ENCODE assay signal across 23 mouse cellular contexts in the genomic region with DNA sequence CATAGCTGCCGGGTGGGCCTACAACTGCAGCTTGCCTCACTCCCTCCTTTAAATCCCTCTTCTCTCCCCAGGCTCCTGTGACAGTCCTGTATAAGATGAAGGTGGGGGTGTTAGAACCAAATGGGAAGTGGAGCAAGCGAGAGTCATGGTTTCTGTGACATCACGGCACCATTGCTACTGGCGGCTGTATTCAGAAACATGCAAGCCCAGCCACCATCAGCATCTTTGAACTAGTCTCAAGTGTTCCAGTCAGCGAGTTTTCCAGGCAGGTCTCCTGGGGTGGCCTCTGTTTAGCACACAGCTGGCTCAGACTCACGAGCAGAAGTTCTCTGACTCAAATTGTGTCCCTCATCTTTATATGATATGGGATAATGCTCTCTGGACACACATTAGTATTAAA.
DNase-seq lines count a peak whose midpoint lies in the region; ATAC-seq and TF ChIP-seq lines count a peak whose summit lies in the region.
"Had no signal": no experiment of that assay in that cellular context is flagged by ENCODE, and none has a peak within 500 bp of the region (broad histone marks: within the 10 kb centered on the region; RNA-seq: fewer than 3 reads in every experiment).

No protein-coding gene starts in this region.

- WGBS in heart, adult 2 months: 54% methylated on average over 6 of the region's 6 CpGs
- 46% methylated on average over 6 of the region's 6 CpGs for WGBS in limb, embryonic 14.5 days
- 69% methylated on average over 6 of the region's 6 CpGs for WGBS in limb, embryonic 10.5 days

- H3K79me2 ChIP-seq in heart, adult 2 months (replicated peaks; ENCODE audit: control insufficient read depth, insufficient read depth, low read length): no peaks in the 10 kb centered on the region

- H3K27me3 ChIP-seq in heart, adult 2 months (ENCODE audit: control insufficient read depth, insufficient read depth, low read length): no peaks in the 10 kb centered on the region
- no peaks in the 10 kb centered on the region for H3K27me3 ChIP-seq in limb, embryonic 14.5 days (ENCODE audit: control insufficient read depth, insufficient read depth, low read length)
- no peaks in the 10 kb centered on the region for H3K27me3 ChIP-seq in limb, embryonic 10.5 days (ENCODE audit: low read depth, poor library complexity, severe bottlenecking)
- H3K27me3 ChIP-seq: embryonic facial prominence, embryonic 12.5 days; forebrain, embryonic 13.5 days; forebrain, embryonic 15.5 days; Patski had no signal

- H3K4me1 ChIP-seq in heart, adult 2 months (ENCODE audit: control insufficient read depth, insufficient read depth, low read length): no peaks in the 10 kb centered on the region
- H3K4me1 ChIP-seq in limb, embryonic 14.5 days (ENCODE audit: control insufficient read depth, insufficient read depth, low read length): 0 out of 2 replicates have a peak, but pooled peaks cover 7% of the 10 kb centered on the region
- no peaks in the 10 kb centered on the region for H3K4me1 ChIP-seq in limb, embryonic 10.5 days
- H3K4me1 ChIP-seq: embryonic facial prominence, embryonic 10.5 days; embryonic facial prominence, embryonic 12.5 days; forebrain, embryonic 13.5 days; forebrain, embryonic 15.5 days had no signal

- H3K27ac ChIP-seq in heart, adult 2 months: no peak overlapping the region
- H3K27ac ChIP-seq in limb, embryonic 14.5 days (replicated peaks; ENCODE audit: low read depth, low read length): no peak overlapping the region
- H3K27ac ChIP-seq in limb, embryonic 10.5 days: no peak overlapping the region
- H3K27ac ChIP-seq: embryonic facial prominence, embryonic 10.5 days; embryonic facial prominence, embryonic 12.5 days; forebrain, embryonic 13.5 days; forebrain, embryonic 15.5 days had no signal

- no peak for TF ChIP-seq POLR2A in heart, adult 2 months (IDR thresholded peaks at IDR 0.05; ENCODE audit: insufficient read depth, low read depth, low read length)
- TF ChIP-seq POLR2A in limb, embryonic 14.5 days (IDR thresholded peaks at IDR 0.05; ENCODE audit: borderline replicate concordance, extremely low read depth, insufficient read depth, insufficient read length): no peak

- no peaks in the 10 kb centered on the region for H3K9me3 ChIP-seq in limb, embryonic 14.5 days (ENCODE audit: control insufficient read depth, low read length)
- no peaks in the 10 kb centered on the region for H3K9me3 ChIP-seq in limb, embryonic 10.5 days (replicated peaks)
- H3K9me3 ChIP-seq: embryonic facial prominence, embryonic 10.5 days; embryonic facial prominence, embryonic 12.5 days; forebrain, embryonic 13.5 days; forebrain, embryonic 15.5 days had no signal

- no peak overlapping the region for H3K4me3 ChIP-seq in heart, adult 2 months
- no peak overlapping the region for H3K4me3 ChIP-seq in limb, embryonic 14.5 days (replicated peaks; ENCODE audit: low read length)
- no peak overlapping the region for H3K4me3 ChIP-seq in limb, embryonic 10.5 days
- H3K4me3 ChIP-seq: embryonic facial prominence, embryonic 10.5 days; embryonic facial prominence, embryonic 12.5 days; forebrain, embryonic 13.5 days; forebrain, embryonic 15.5 days had no signal

- no peak for TF ChIP-seq CTCF in heart, adult 2 months (IDR thresholded peaks at IDR 0.05)

- no peaks in the 10 kb centered on the region for H3K36me3 ChIP-seq in heart, adult 2 months (ENCODE audit: control insufficient read depth, insufficient read depth, low read length)
- H3K36me3 ChIP-seq in limb, embryonic 14.5 days (ENCODE audit: control insufficient read depth, insufficient read depth, low read length): no peaks in the 10 kb centered on the region
- no peaks in the 10 kb centered on the region for H3K36me3 ChIP-seq in limb, embryonic 10.5 days
- H3K36me3 ChIP-seq: embryonic facial prominence, embryonic 10.5 days; embryonic facial prominence, embryonic 12.5 days; forebrain, embryonic 15.5 days; G1E had no signal

- intact Hi-C loops in heart, adult 2 months (cut with DNase I): no loop called here

- no peak overlapping the region for H3K4me2 ChIP-seq in limb, embryonic 14.5 days (replicated peaks; ENCODE audit: low read depth, low read length, severe bottlenecking)
- H3K4me2 ChIP-seq: embryonic facial prominence, embryonic 12.5 days; forebrain, embryonic 13.5 days; forebrain, embryonic 15.5 days had no signal

- peak; percentile 13 for DNase-seq in gastrocnemius, adult 18-20 months (ENCODE audit: low spot score)
- DNase-seq in gastrocnemius, postnatal 25 days: no peak
- DNase-seq in heart, adult 11 months: peak; percentile 68
- DNase-seq in heart, adult 2 months: no peak
- DNase-seq in limb, embryonic 14.5 days (ENCODE audit: low spot score): peak; percentile 25
- DNase-seq in limb, embryonic 10.5 days (ENCODE audit: low spot score): no peak
- peak; percentile 21 for DNase-seq in skeletal muscle tissue, adult 2 months (ENCODE audit: low read depth, low spot score)
- DNase-seq in urinary bladder, postnatal 14 days (ENCODE audit: low spot score): no peak
- DNase-seq: adrenal gland, adult 8-10 months; adrenal gland, postnatal 14 days; adrenal gland, postnatal 36 days; cerebellum, adult 11-12 months; cerebellum, adult 2 months; cerebellum, adult 9-10 months; cerebellum, postnatal 10 days; cerebellum, postnatal 25 days had no signal

- no peak for TF ChIP-seq EP300 in heart, adult 2 months (IDR thresholded peaks at IDR 0.05; ENCODE audit: insufficient read depth, low read depth, low read length)

- H3K9ac ChIP-seq in heart, adult 2 months (ENCODE audit: low read depth, low read length): no peak overlapping the region
- H3K9ac ChIP-seq in limb, embryonic 14.5 days (ENCODE audit: low read depth, low read length, severe bottlenecking): no peak overlapping the region
- H3K9ac ChIP-seq: embryonic facial prominence, embryonic 12.5 days; forebrain, embryonic 13.5 days; forebrain, embryonic 15.5 days had no signal

- 0 out of 2 replicates have a peak, but pooled peaks have one; percentile 30 for ATAC-seq in limb, embryonic 14.5 days (ENCODE audit: low FRiP score, low read depth)
- ATAC-seq: activated CD4-positive, CD25-positive, alpha-beta regulatory T cell, adult 4 months; forebrain, embryonic 13.5 days; forebrain, embryonic 15.5 days; Patski had no signal

Comparison
In these comparisons a context has a peak if more than half of its experiments do, and no peak if none do; other contexts are left out.
1. DNase-seq: peak in gastrocnemius, adult 18-20 months (single experiment), heart, adult 11 months (single experiment), limb, embryonic 14.5 days (single experiment) and skeletal muscle tissue, adult 2 months (single experiment); none in gastrocnemius, postnatal 25 days (single experiment), heart, adult 2 months (0 of 2), limb, embryonic 10.5 days (single experiment) and urinary bladder, postnatal 14 days (single experiment).